ENCODE assay signal across 21 mouse cellular contexts in genomic region chr3:147841357-147841756, GRCm38 (mm10).
DNase-seq lines count a peak whose midpoint lies in the region; ATAC-seq and TF ChIP-seq lines count a peak whose summit lies in the region.
"Had no signal": no experiment of that assay in that cellular context is flagged by ENCODE, and none has a peak within 500 bp of the region (broad histone marks: within the 10 kb centered on the region; RNA-seq: fewer than 3 reads in every experiment).

No protein-coding gene starts in this region.

- dilution Hi-C loops in CH12.LX (cut with MboI; ENCODE audit: extremely low pct_ligation_motif_present, extremely low pct_unique_long_range_greater_than_20kb, low sequenced_read_pairs): no loop called here

- peaks cover 0 to 11% of the 10 kb centered on the region in 2 experiments; a peak in 2 of 4 replicates for H3K4me1 ChIP-seq in CH12.LX (ENCODE audit: control insufficient read depth in 1 of 2, insufficient read depth in 2 of 2)
- H3K4me1 ChIP-seq: embryonic facial prominence, embryonic 10.5 days; embryonic facial prominence, embryonic 12.5 days; forebrain, embryonic 12.5 days had no signal

- no peaks in the 10 kb centered on the region for H3K79me2 ChIP-seq in CH12.LX (replicated peaks; ENCODE audit: control insufficient read depth, extremely low read depth, insufficient read depth, poor library complexity, severe bottlenecking)

- no peak overlapping the region for H3K27ac ChIP-seq in CH12.LX (ENCODE audit: insufficient read depth, low read depth)
- H3K27ac ChIP-seq: embryonic facial prominence, embryonic 10.5 days; embryonic facial prominence, embryonic 12.5 days; forebrain, embryonic 12.5 days had no signal

- in situ Hi-C loops in CH12.LX (cut with MboI; ENCODE audit: low pct_ligation_motif_present, low pct_unique_long_range_greater_than_20kb, low sequenced_read_pairs): no loop called here

- H3K36me3 ChIP-seq in CH12.LX (replicated peaks in 1 of 2; ENCODE audit: control insufficient read depth in 1 of 2, insufficient read depth in 1 of 2, low read length in 1 of 2): no peaks in the 10 kb centered on the region
- H3K36me3 ChIP-seq: embryonic facial prominence, embryonic 10.5 days; embryonic facial prominence, embryonic 12.5 days; forebrain, embryonic 12.5 days; G1E had no signal

- no peak for TF ChIP-seq CTCF in CH12.LX (conservative IDR thresholded peaks at IDR 0.05 in 1 of 2, IDR thresholded peaks at IDR 0.05 in 1 of 2; ENCODE audit: low read depth in 2 of 2, low read length in 2 of 2)

- no peak for TF ChIP-seq RAD21 in CH12.LX (IDR thresholded peaks at IDR 0.05; ENCODE audit: low read depth, low read length)

- no peak for TF ChIP-seq EP300 in CH12.LX (IDR thresholded peaks at IDR 0.05; ENCODE audit: low read length)

- H3K27me3 ChIP-seq in CH12.LX (replicated peaks): no peaks in the 10 kb centered on the region
- H3K27me3 ChIP-seq: embryonic facial prominence, embryonic 12.5 days; forebrain, embryonic 12.5 days; Patski had no signal

- no peak overlapping the region for H3K4me2 ChIP-seq in CH12.LX (ENCODE audit: insufficient read depth, low read depth, poor library complexity, severe bottlenecking)
- H3K4me2 ChIP-seq: embryonic facial prominence, embryonic 12.5 days; forebrain, embryonic 12.5 days had no signal

- DNase-seq in cerebellum, postnatal 10 days: peak; percentile 10 to 12
- no peak for DNase-seq in cerebellum, adult 11 months
- DNase-seq in CH12.LX (ENCODE audit: extremely low read depth): no peak
- no peak for DNase-seq in ovary, postnatal 14 days (ENCODE audit: low spot score)
- DNase-seq: adrenal gland, adult 8-10 months; adrenal gland, postnatal 14 days; adrenal gland, postnatal 36 days; B cell, adult 2 months; cerebellum, adult 2 months; cerebellum, adult 9-10 months; cerebellum, postnatal 25 days had no signal

- H3K9me3 ChIP-seq in CH12.LX (replicated peaks; ENCODE audit: low read length): no peaks in the 10 kb centered on the region
- H3K9me3 ChIP-seq: embryonic facial prominence, embryonic 10.5 days; embryonic facial prominence, embryonic 12.5 days; forebrain, embryonic 12.5 days had no signal

- TF ChIP-seq POLR2A in CH12.LX (IDR thresholded peaks at IDR 0.05; ENCODE audit: low read depth, low read length): no peak

- H3K4me3 ChIP-seq in CH12.LX (replicated peaks in 1 of 3; ENCODE audit: low read depth in 2 of 3, low read length in 2 of 3, poor library complexity in 1 of 3): no peak overlapping the region
- H3K4me3 ChIP-seq: embryonic facial prominence, embryonic 10.5 days; embryonic facial prominence, embryonic 12.5 days; forebrain, embryonic 12.5 days had no signal

- ATAC-seq in monocyte, adult 5-6 weeks (replicated peaks; ENCODE audit: insufficient number of reproducible peaks, low FRiP score, low TSS enrichment, poor library complexity, severe bottlenecking): 0 out of 2 replicates have a peak, but pooled peaks have one; percentile 5
- ATAC-seq: activated CD4-positive, CD25-positive, alpha-beta regulatory T cell, adult 4 months; CD4-positive, CD25-positive, alpha-beta regulatory T cell, adult 4 months; forebrain, embryonic 14.5 days; forebrain, embryonic 16.5 days; Patski had no signal

- no peak overlapping the region for H3K9ac ChIP-seq in CH12.LX (ENCODE audit: insufficient read depth, low read depth)
- H3K9ac ChIP-seq: embryonic facial prominence, embryonic 12.5 days; forebrain, embryonic 12.5 days had no signal

TF ChIP-seq in CH12.LX, 34 proteins besides CTCF, POLR2A, EP300 and RAD21:
- peak; percentile 81 for TF ChIP-seq MAFK (IDR thresholded peaks at IDR 0.05; ENCODE audit: insufficient replicate concordance, low read length)
- TF ChIP-seq PAX5 (IDR thresholded peaks at IDR 0.05; ENCODE audit: low read length): no peak
- no peak for TF ChIP-seq NRF1 (IDR thresholded peaks at IDR 0.05; ENCODE audit: low read depth, low read length)
- no peak for TF ChIP-seq BHLHE40 (IDR thresholded peaks at IDR 0.05; ENCODE audit: low read depth, low read length)
- no peak for TF ChIP-seq USF1 (IDR thresholded peaks at IDR 0.05; ENCODE audit: low read depth, low read length)
TF ChIP-seq in CH12.LX: peak in this region for 1.

Comparison
In these comparisons a context has a peak if more than half of its experiments do, and no peak if none do; other contexts are left out.
1. DNase-seq: peak in cerebellum, postnatal 10 days (2 of 2); none in cerebellum, adult 11 months (single experiment), CH12.LX (single experiment) and ovary, postnatal 14 days (single experiment).